Mouse (Mus musculus) liver, embryonic 12.5 days (tissue): ENCODE results near the gene Limk2. TPM values are rescaled to one million over a fixed set of nuclear protein-coding genes. Genes with fewer than 3 reads are reported as not detected.

ENCODE experiments used
- ATAC-seq: fragments of 200-750 bp; cut with Nextera tagmentation; 2 replicates; pipeline ENCODE4 v1.8.0; 2017; ENCODE audit warnings: moderate number of reproducible peaks, mild to moderate bottlenecking, moderate library complexity
- H3K27ac ChIP-seq: fragments of 300-500 bp; sonication (generic); 2 replicates; pipeline ENCODE4 v1.5.1; 2016; ENCODE audit warnings: mild to moderate bottlenecking
- H3K27me3 ChIP-seq: fragments of 300-500 bp; sonication (generic); replicated peaks from 2 replicates; pipeline ENCODE4 v1.6.1; 2016; ENCODE audit warnings: mild to moderate bottlenecking, moderate library complexity
- H3K36me3 ChIP-seq: fragments of 300-500 bp; sonication (generic); 2 replicates; pipeline ENCODE4 v1.6.1; 2016; ENCODE audit warnings: mild to moderate bottlenecking, moderate library complexity
- H3K4me1 ChIP-seq: fragments of 300-500 bp; sonication (generic); 2 replicates; pipeline ENCODE4 v1.6.1; 2016
- H3K4me2 ChIP-seq: fragments of 300-500 bp; sonication (generic); 2 replicates; pipeline ENCODE4 v1.6.1; 2016; ENCODE audit warnings: mild to moderate bottlenecking, moderate library complexity
- H3K4me3 ChIP-seq: fragments of 300-500 bp; sonication (generic); 2 replicates; pipeline ENCODE4 v1.5.1; 2016; ENCODE audit warnings: mild to moderate bottlenecking, moderate library complexity
- H3K9ac ChIP-seq: fragments of 300-500 bp; sonication (generic); 2 replicates; pipeline ENCODE4 v1.6.1; 2016; ENCODE audit warnings: mild to moderate bottlenecking, moderate library complexity
- H3K9me3 ChIP-seq: fragments of 300-500 bp; sonication (generic); replicated peaks from 2 replicates; pipeline ENCODE4 v1.6.1; 2016; ENCODE audit warnings: mild to moderate bottlenecking, moderate library complexity
- WGBS: fragments of 180-500 bp; shearing (Covaris S2); methylation state at CpG from one replicate; pipeline ENCODE4 v1.1.7; 2016; ENCODE audit not compliant: insufficient replicate concordance; 5-methylcytosine and 5-hydroxymethylcytosine counted together
- polyA plus RNA-seq: library from polyadenylated mRNA; unstranded; fragments of >200 nt; fragmentation: Nextera tagmentation; extraction: Ambion mirVana; gene quantifications from 2 replicates; pipeline ENCODE4 v1.2.1, GENCODE M21; 2016

Limk2 gene
- polyA plus RNA-seq, 1 experiment from 2014 or later, result 15.0 TPM

DNA sequence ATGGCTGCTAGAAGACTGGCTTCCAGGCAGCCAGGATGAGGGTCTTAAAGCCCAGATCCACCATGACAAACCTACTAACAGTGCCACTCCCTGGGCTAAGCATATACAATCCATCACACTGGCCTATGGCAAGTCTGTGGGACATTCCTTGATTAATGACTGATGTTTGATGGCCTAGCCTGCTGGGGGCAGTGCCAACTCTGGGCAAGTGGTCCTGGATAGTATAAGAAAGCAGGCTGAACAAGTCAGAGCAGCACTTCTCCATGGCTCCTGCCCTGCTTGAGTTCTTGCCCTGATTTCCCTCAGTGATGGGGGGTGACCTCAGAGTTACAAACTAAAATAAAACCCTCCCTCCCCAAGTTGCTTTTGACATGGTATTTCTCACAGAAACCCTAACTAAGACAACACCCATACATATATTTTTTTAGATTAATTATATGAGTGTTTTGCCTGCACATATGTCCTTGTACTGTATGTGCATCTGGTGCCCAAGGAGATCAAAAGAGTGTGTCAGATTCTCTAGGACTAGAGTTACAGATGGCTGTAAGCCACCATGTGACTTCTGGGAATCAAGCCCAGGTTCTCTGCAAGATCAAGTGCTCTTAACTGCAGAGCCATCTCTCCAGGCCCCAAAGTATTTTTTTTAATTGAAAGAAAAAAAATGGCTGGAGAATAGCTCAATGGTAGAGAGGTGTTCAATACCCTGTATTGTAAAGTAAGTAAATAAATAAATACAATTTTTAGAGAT, 32.9 kb upstream of the Limk2 start:
- no peaks in the 10 kb centered on the region for H3K36me3 ChIP-seq
- no peaks in the 10 kb centered on the region for H3K9me3 ChIP-seq
- H3K9ac ChIP-seq, result no peak overlapping the region
- no peak for ATAC-seq
- H3K4me3 ChIP-seq, result no peak overlapping the region
- H3K4me1 ChIP-seq, result peaks cover 7% of the 10 kb centered on the region; the same call in 1 of the 2 replicates
- no peaks in the 10 kb centered on the region for H3K27me3 ChIP-seq
- H3K27ac ChIP-seq, result no peak overlapping the region
- H3K4me2 ChIP-seq, result no peak overlapping the region

- no peak overlapping the region for H3K9ac ChIP-seq
- H3K27ac ChIP-seq, result no peak overlapping the region
- no peak for ATAC-seq
- H3K9me3 ChIP-seq, result no peaks in the 10 kb centered on the region
- no peaks in the 10 kb centered on the region for H3K36me3 ChIP-seq
- H3K27me3 ChIP-seq, result no peaks in the 10 kb centered on the region
- no peak overlapping the region for H3K4me3 ChIP-seq
- no peak overlapping the region for H3K4me2 ChIP-seq
- WGBS, result 85% methylated on average over 1 of the region's 1 CpGs
- H3K4me1 ChIP-seq, result no peaks in the 10 kb centered on the region
These were observed 28.6 kb upstream of the Limk2 start for GRCm38 (mm10) chr11:3437621-3438020.

DNA sequence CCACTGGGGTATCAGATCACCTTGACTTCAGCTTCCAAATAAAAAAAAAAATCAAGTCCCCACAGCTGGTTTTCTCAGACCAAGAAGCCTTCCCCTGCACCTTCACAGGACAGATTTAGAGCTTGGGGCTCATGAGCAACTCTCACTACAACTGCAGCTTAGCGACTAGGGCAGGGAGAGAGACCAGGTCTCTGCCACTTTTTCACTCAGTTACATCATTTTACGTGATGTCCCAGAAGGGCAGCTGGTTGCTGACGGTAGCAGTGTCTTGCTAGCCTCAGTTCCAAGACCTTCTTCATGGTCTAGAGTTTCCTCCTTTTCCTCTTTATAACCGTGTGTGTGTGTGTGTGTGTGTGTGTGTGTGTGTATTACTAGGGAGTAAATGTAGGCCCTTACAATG, 24.8 kb upstream of the Limk2 start:
- Histone ChIP-seq H3K27ac (no peak overlapping the region), H3K4me1 (no peaks in the 10 kb centered on the region), H3K4me2 (no peak overlapping the region), H3K9ac (no peak overlapping the region), H3K36me3 (no peaks in the 10 kb centered on the region), H3K9me3 (no peaks in the 10 kb centered on the region), H3K4me3 (no peak overlapping the region), H3K27me3 (no peaks in the 10 kb centered on the region)
- WGBS, result 70% methylated on average over 4 of the region's 4 CpGs
- no peak for ATAC-seq

- 71% methylated on average over 6 of the region's 6 CpGs for WGBS
- H3K9ac ChIP-seq, result no peak overlapping the region
These were observed 23.1 kb upstream of the Limk2 start for GRCm38 (mm10) chr11:3431976-3432603.

GRCm38 (mm10) chr11:3431515-3431914, 22.5 kb upstream of the Limk2 start:
- no peaks in the 10 kb centered on the region for H3K27me3 ChIP-seq
- ATAC-seq, result no peak
- 70% methylated on average over 3 of the region's 3 CpGs for WGBS
- H3K9ac ChIP-seq, result no peak overlapping the region
- H3K4me3 ChIP-seq, result no peak overlapping the region
- H3K36me3 ChIP-seq, result 0 out of 2 replicates have a peak, but pooled peaks cover 2% of the 10 kb centered on the region
- no peaks in the 10 kb centered on the region for H3K9me3 ChIP-seq
- H3K27ac ChIP-seq, result no peak overlapping the region
- H3K4me2 ChIP-seq, result no peak overlapping the region
- no peaks in the 10 kb centered on the region for H3K4me1 ChIP-seq

More at GRCm38 (mm10) chr11:3431976-3432603, 23.1 kb upstream of the Limk2 start:
- Histone ChIP-seq H3K4me1 (no peaks in the 10 kb centered on the region), H3K4me2 (no peak overlapping the region), H3K9me3 (no peaks in the 10 kb centered on the region), H3K4me3 (no peak overlapping the region), H3K36me3 (0 out of 2 replicates have a peak, but pooled peaks cover 2% of the 10 kb centered on the region), H3K27me3 (no peaks in the 10 kb centered on the region), H3K27ac (no peak overlapping the region)
- ATAC-seq, result no peak

- WGBS, result 77% methylated on average over 7 of the region's 7 CpGs
- no peak overlapping the region for H3K27ac ChIP-seq
- H3K9me3 ChIP-seq, result peaks cover 5% of the 10 kb centered on the region; the same call in 1 of the 2 replicates
- no peak overlapping the region for H3K4me3 ChIP-seq
- no peak overlapping the region for H3K9ac ChIP-seq
- H3K4me2 ChIP-seq, result no peak overlapping the region
- H3K4me1 ChIP-seq, result no peaks in the 10 kb centered on the region
- H3K36me3 ChIP-seq, result peaks cover 22% of the 10 kb centered on the region
- no peak for ATAC-seq
- H3K27me3 ChIP-seq, result no peaks in the 10 kb centered on the region
These were observed 19.6 kb upstream of the Limk2 start for GRCm38 (mm10) chr11:3428632-3429031.

DNA sequence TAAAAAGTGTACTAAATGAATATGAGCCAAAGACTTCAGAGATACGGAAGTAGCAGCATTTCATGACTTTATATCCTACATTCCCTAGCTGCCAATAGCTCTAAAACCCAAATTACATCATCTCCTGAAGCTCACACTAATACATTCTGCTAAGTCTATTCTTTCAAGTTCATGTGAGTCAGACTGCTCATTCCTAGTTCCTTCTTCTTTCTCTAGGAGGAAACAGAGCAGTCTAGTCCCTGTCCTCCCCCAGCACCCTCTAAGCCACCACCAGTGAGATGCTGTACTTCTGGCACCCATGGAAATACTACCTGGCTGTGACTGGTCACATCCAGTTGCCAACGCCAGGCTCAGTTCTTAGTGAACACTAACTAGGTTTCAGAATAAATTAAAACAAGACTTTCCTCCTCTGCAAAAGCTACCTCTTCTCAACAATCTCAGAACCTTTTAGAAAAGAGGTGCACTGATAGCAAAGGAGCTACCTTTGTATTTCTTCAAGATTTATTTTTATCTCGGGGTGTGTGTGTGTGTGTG, 18.8 kb upstream of the Limk2 start:
- Histone ChIP-seq H3K4me1 (no peaks in the 10 kb centered on the region), H3K9me3 (peaks cover 5% of the 10 kb centered on the region; the same call in 1 of the 2 replicates), H3K9ac (no peak overlapping the region), H3K27me3 (no peaks in the 10 kb centered on the region), H3K27ac (no peak overlapping the region), H3K4me3 (no peak overlapping the region), H3K4me2 (no peak overlapping the region), H3K36me3 (peaks cover 26% of the 10 kb centered on the region)
- ATAC-seq, result no peak
- WGBS, result 68% methylated on average over 3 of the region's 3 CpGs

GRCm38 (mm10) chr11:3422242-3422641, 13.3 kb upstream of the Limk2 start:
- peaks cover 35% of the 10 kb centered on the region for H3K36me3 ChIP-seq
- no peak overlapping the region for H3K4me3 ChIP-seq
- ATAC-seq, result no peak
- peaks cover 5% of the 10 kb centered on the region; the same call in 1 of the 2 replicates for H3K9me3 ChIP-seq
- H3K27ac ChIP-seq, result no peak overlapping the region
- H3K9ac ChIP-seq, result no peak overlapping the region
- 70% methylated on average over 4 of the region's 4 CpGs for whole genome bisulfite sequencing
- H3K4me1 ChIP-seq, result 0 out of 2 replicates have a peak, but pooled peaks cover 4% of the 10 kb centered on the region
- no peak overlapping the region for H3K4me2 ChIP-seq
- no peaks in the 10 kb centered on the region for H3K27me3 ChIP-seq

- Histone ChIP-seq H3K4me1 (0 out of 2 replicates have a peak, but pooled peaks cover 4% of the 10 kb centered on the region), H3K4me2 (no peak overlapping the region), H3K27me3 (no peaks in the 10 kb centered on the region), H3K36me3 (peaks cover 35% of the 10 kb centered on the region), H3K9ac (no peak overlapping the region), H3K27ac (peak overlapping the region; percentile 34; the same call in 1 of the 2 replicates), H3K9me3 (peaks cover under 1% of the 10 kb centered on the region; the same call in 1 of the 2 replicates), H3K4me3 (no peak overlapping the region)
- ATAC-seq, result no peak
- 59% methylated on average over 4 of the region's 4 CpGs for WGBS
These were observed 9.8 kb upstream of the Limk2 start for GRCm38 (mm10) chr11:3418741-3419140.

DNA sequence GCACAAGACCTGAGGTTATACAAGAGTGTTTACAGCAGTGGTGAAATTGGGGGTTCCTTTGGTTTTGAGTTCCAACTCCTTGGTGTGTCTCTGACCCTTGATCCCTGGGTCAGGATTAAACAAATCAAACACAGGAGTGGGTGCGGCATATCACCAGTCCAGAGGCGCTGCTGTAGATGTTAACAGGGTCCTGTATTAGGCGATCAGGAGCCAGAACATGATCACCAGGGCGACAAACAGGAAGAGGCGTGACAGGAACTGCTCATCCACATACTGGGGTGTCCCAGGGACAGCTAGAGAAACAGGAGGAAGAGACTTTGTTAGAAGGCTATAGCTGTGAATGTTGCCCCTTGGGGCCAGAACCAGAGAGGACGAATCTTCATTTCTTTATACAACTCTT, 8.8 kb upstream of the Limk2 start:
- no peak overlapping the region for H3K27ac ChIP-seq
- H3K27me3 ChIP-seq, result no peaks in the 10 kb centered on the region
- 54% methylated on average over 6 of the region's 6 CpGs for WGBS

GRCm38 (mm10) chr11:3416399-3416798, 7.4 kb upstream of the Limk2 start:
- no peak overlapping the region for H3K9ac ChIP-seq
- no peak for ATAC-seq
- H3K4me1 ChIP-seq, result 0 out of 2 replicates have a peak, but pooled peaks cover 4% of the 10 kb centered on the region
- H3K4me2 ChIP-seq, result no peak overlapping the region
- no peak overlapping the region for H3K27ac ChIP-seq
- H3K36me3 ChIP-seq, result peaks cover 30% of the 10 kb centered on the region
- H3K4me3 ChIP-seq, result no peak overlapping the region
- H3K27me3 ChIP-seq, result no peaks in the 10 kb centered on the region
- H3K9me3 ChIP-seq, result no peaks in the 10 kb centered on the region
- 76% methylated on average over 3 of the region's 3 CpGs for WGBS

More for the DNA sequence above, 8.8 kb upstream of the Limk2 start:
- no peak for ATAC-seq
- H3K4me1 ChIP-seq, result 0 out of 2 replicates have a peak, but pooled peaks cover 4% of the 10 kb centered on the region
- no peak overlapping the region for H3K9ac ChIP-seq
- H3K36me3 ChIP-seq, result peaks cover 30% of the 10 kb centered on the region
- H3K4me2 ChIP-seq, result no peak overlapping the region
- no peaks in the 10 kb centered on the region for H3K9me3 ChIP-seq
- H3K4me3 ChIP-seq, result no peak overlapping the region

GRCm38 (mm10) chr11:3412111-3412510, 3.1 kb upstream of the Limk2 start:
- Histone ChIP-seq H3K4me3 (no peak overlapping the region), H3K27me3 (no peaks in the 10 kb centered on the region), H3K27ac (no peak overlapping the region), H3K4me2 (no peak overlapping the region), H3K9ac (no peak overlapping the region), H3K36me3 (peaks cover 17% of the 10 kb centered on the region), H3K9me3 (no peaks in the 10 kb centered on the region), H3K4me1 (peaks cover 21% of the 10 kb centered on the region)
- 69% methylated on average over 3 of the region's 3 CpGs for WGBS
- ATAC-seq, result no peak
